Mouse (Mus musculus) embryonic facial prominence, embryonic 11.5 days (tissue): Measurements from ENCODE around the gene Gm3415. TPM values are rescaled to one million over a fixed set of nuclear protein-coding genes. Genes with fewer than 3 reads are reported as not detected.
A peak's percentile ranks its signal among the peaks of the same experiment; 100 is the strongest.
"Not testable (repeated sequence)": the region's sequence is repeated elsewhere in the genome, so short reads cannot be mapped to it uniquely, and the experiment has no call there.

Source experiments
- ATAC-seq: fragments of 200-750 bp; cut with Nextera tagmentation; replicated peaks from 2 replicates; pipeline ENCODE4 v1.8.0; 2017; ENCODE audit warnings: low read depth; ENCODE audit not compliant: insufficient number of reproducible peaks, low FRiP score, low TSS enrichment
- DNase-seq: peaks from one replicate; pipeline ENCODE4 v3.0.0-alpha.2; 2015; ENCODE audit warnings: low spot score
- H3K27ac ChIP-seq: fragments of 300-500 bp; sonication (generic); replicated peaks from 2 replicates; pipeline ENCODE4 v1.5.1; 2014; ENCODE audit warnings: mild to moderate bottlenecking, low read depth, low read length, control low read depth
- H3K27me3 ChIP-seq: fragments of 300-500 bp; sonication (generic); 2 replicates; pipeline ENCODE4 v1.6.1; 2014; ENCODE audit warnings: mild to moderate bottlenecking, low read length, moderate library complexity, mixed read lengths; ENCODE audit not compliant: control insufficient read depth, insufficient read depth
- H3K36me3 ChIP-seq: fragments of 300-500 bp; sonication (generic); replicated peaks from 2 replicates; pipeline ENCODE4 v1.6.1; 2014; ENCODE audit warnings: low read depth, mild to moderate bottlenecking, low read length, moderate library complexity, mixed read lengths; ENCODE audit not compliant: control insufficient read depth, insufficient read depth
- H3K4me1 ChIP-seq: fragments of 300-500 bp; sonication (generic); 2 replicates; pipeline ENCODE4 v1.6.1; 2014; ENCODE audit warnings: low read length, mixed read lengths; ENCODE audit not compliant: control insufficient read depth, insufficient read depth
- H3K4me2 ChIP-seq: fragments of 300-500 bp; sonication (generic); 2 replicates; pipeline ENCODE4 v1.6.1; 2014; ENCODE audit warnings: low read depth, mild to moderate bottlenecking, control low read depth, low read length, moderate library complexity
- H3K4me3 ChIP-seq: fragments of 300-500 bp; sonication (generic); 2 replicates; pipeline ENCODE4 v1.5.1; 2014; ENCODE audit warnings: low read depth, low read length, control low read depth
- H3K9ac ChIP-seq: fragments of 300-500 bp; sonication (generic); replicated peaks from 2 replicates; pipeline ENCODE4 v1.6.1; 2014; ENCODE audit warnings: mild to moderate bottlenecking, control low read depth, low read length
- H3K9me3 ChIP-seq: fragments of 300-500 bp; sonication (generic); replicated peaks from 2 replicates; pipeline ENCODE4 v1.6.1; 2016; ENCODE audit warnings: mild to moderate bottlenecking, low read length, inconsistent platforms, mixed read lengths; ENCODE audit not compliant: control insufficient read depth
- WGBS: fragments of 180-500 bp; shearing (Covaris S2); extraction: QIAGEN DNeasy Blood & Tissue Kit; methylation state at CpG from one replicate; pipeline ENCODE4 v1.1.7; 2014; 5-methylcytosine and 5-hydroxymethylcytosine counted together
- polyA plus RNA-seq: library from polyadenylated mRNA; unstranded; fragments of >200 nt; fragmentation: Nextera tagmentation; extraction: Ambion mirVana; gene quantifications from 2 replicates; pipeline ENCODE4 v1.2.1, GENCODE M21; 2014

Gm3415 gene
- polyA plus RNA-seq, 1 experiment from 2014 or later: not detected

DNA sequence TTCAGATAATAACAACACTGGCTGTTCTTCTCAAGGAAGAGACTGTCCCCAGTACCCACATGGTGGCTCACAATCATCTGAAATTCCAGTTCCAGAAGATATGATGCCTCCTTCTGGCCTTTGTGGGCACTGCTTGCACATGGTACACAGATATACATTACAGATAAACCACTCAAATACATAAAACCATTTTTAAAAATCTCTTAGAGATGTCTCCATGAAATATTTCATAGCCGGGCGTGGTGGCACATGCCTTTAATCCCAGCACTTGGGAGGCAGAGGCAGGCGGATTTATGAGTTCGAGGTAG lies 16.8 kb downstream of the Gm3415 start:
- not testable (repeated sequence) for H3K9me3 ChIP-seq, H3K27me3 ChIP-seq, H3K27ac ChIP-seq, H3K4me1 ChIP-seq, H3K36me3 ChIP-seq, ATAC-seq, DNase-seq, H3K4me2 ChIP-seq, H3K4me3 ChIP-seq, H3K9ac ChIP-seq
- WGBS: 93% methylated on average over 4 of the region's 4 CpGs

DNA sequence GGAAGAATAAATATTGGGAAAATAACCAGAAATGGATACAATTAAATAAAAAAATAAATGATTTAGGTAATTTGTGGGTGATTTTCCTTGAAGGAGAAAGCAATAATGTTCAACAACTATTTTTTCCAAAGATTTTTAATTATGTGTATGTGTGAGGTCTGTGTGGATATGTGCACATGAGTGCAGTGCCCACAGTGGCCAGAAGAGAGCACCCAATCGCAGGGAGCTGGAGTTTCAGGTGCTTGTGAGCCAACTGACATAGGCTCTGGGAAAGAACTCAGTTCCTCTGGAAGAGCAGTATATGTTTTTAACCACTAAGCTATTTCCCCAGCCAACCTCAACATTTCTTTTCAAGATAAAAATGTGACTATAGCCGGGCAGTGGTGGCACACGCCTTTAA lies 20.7 kb downstream of the Gm3415 start:
- no peaks in the 10 kb centered on the region for H3K9me3 ChIP-seq
- DNase-seq: no peak
- H3K4me2 ChIP-seq: no peak overlapping the region
- no peaks in the 10 kb centered on the region for H3K4me1 ChIP-seq
- H3K9ac ChIP-seq: no peak overlapping the region
- no peaks in the 10 kb centered on the region for H3K27me3 ChIP-seq
- no peak overlapping the region for H3K27ac ChIP-seq
- no peaks in the 10 kb centered on the region for H3K36me3 ChIP-seq
- H3K4me3 ChIP-seq: no peak overlapping the region
- no peak for ATAC-seq
- WGBS: 90% methylated on average over 3 of the region's 3 CpGs

DNA sequence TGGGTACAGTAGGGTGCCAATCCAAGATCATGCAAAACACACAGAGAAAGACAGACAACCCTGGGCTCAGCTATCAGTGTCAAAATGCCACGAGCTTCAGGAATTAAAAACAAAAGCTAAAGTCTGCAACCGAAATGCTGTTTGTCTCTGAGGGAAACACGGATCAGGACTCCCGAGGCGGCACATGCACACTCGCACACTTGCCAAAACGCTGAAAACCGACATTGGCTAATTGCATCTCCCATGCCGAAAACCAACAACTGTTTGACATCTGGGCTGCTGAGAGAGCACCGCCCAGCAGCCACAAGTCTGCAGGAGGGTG lies 28.2 kb downstream of the Gm3415 start:
- Histone ChIP-seq H3K36me3 (no peaks in the 10 kb centered on the region), H3K27me3 (peaks cover 28% of the 10 kb centered on the region), H3K9ac (no peak overlapping the region), H3K4me3 (peak overlapping the region; percentile 45), H3K9me3 (no peaks in the 10 kb centered on the region), H3K4me2 (peak overlapping the region; percentile 95), H3K4me1 (peaks cover 3% of the 10 kb centered on the region; the same call in 1 of the 2 replicates), H3K27ac (no peak overlapping the region)
- ATAC-seq (no peak), DNase-seq (no peak)
- 8% methylated on average over 10 of the region's 10 CpGs for WGBS

DNA sequence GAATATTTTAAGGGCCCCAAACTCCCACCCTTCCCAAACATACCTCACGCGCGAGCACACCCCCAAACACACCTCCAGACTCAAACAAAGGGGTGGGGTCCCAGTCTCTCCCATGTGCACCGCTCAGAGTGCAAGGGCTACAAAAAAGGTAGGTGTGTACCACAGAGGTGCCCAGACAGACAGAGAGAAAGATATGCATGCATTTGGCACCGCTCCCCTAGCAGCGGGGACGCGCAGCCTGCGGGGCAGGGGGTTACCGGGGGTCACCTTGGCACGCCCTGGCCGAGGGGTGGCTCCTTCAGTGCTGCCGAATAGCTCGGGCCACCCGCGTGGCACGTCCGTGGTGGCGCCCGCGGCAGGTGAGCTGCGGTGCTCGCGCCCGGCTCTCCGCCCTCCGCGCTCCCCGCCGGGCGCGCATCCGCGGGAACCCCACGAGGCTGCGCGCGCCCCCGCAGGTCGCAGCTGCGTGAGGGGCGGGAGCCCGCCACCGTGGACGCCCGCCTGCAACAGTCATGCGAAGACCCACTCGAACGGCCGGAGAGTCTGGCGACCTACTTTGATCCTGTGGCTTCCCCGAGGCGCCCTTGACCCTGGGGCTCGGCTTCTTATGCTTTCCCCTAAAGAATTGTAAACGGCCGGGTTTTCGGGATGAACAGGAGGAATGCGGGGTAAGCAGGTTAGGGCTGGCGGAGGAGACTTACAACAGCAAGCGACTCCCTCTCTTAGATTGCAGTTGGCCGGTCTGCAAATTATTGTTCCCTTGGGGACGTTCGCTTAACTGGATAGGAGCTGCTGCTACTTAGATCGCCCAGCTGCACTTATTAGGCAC lies 28.8 kb downstream of the Gm3415 start, which contains the start of gene Gpr12:
Gene Gpr12 (minus strand): TSS at position 762 of the 829 bp plus-strand sequence.
- H3K36me3 ChIP-seq: no peaks in the 10 kb centered on the region
- H3K4me1 ChIP-seq: peaks cover 3% of the 10 kb centered on the region; the same call in 1 of the 2 replicates
- H3K4me2 ChIP-seq: peak within 1 kb of the TSS; percentile 95
- H3K4me3 ChIP-seq: peak within 1 kb of the TSS; percentile 45
- DNase-seq: peak; percentile 49
- peak; percentile 66; the same call in 1 of the 2 replicates for ATAC-seq
- WGBS: under 1% methylated on average over 64 of the region's 64 CpGs
- peaks cover 28% of the 10 kb centered on the region for H3K27me3 ChIP-seq
- peak within 1 kb of the TSS; percentile 39 for H3K9ac ChIP-seq
- no peak within 1 kb of the TSS for H3K27ac ChIP-seq
- H3K9me3 ChIP-seq: no peaks in the 10 kb centered on the region

DNA sequence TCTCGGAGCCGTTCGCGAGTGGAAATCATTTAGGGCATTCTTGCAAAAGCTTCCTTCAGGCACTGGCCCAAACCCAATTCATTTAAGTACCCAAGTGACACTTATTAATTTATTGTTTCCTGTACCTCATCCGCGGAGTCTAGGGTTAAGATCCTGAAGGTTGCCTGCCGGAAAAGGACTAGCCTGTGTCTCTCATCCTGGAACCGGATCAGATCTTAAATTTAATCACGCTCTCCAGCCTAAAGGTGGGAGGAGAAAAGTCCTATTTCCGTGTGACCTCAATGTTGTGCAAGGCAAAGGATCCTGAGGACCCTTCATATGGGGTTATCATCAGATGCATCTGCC lies 29.3 kb downstream of the Gm3415 start:
- DNase-seq (no peak), ATAC-seq (no peak)
- Histone ChIP-seq H3K4me1 (peaks cover 3% of the 10 kb centered on the region; the same call in 1 of the 2 replicates), H3K27me3 (peaks cover 28% of the 10 kb centered on the region), H3K4me3 (peak overlapping the region; percentile 45), H3K9ac (no peak overlapping the region), H3K36me3 (no peaks in the 10 kb centered on the region), H3K4me2 (peak overlapping the region; percentile 95), H3K9me3 (no peaks in the 10 kb centered on the region), H3K27ac (no peak overlapping the region)
- 9% methylated on average over 10 of the region's 10 CpGs for WGBS

DNA sequence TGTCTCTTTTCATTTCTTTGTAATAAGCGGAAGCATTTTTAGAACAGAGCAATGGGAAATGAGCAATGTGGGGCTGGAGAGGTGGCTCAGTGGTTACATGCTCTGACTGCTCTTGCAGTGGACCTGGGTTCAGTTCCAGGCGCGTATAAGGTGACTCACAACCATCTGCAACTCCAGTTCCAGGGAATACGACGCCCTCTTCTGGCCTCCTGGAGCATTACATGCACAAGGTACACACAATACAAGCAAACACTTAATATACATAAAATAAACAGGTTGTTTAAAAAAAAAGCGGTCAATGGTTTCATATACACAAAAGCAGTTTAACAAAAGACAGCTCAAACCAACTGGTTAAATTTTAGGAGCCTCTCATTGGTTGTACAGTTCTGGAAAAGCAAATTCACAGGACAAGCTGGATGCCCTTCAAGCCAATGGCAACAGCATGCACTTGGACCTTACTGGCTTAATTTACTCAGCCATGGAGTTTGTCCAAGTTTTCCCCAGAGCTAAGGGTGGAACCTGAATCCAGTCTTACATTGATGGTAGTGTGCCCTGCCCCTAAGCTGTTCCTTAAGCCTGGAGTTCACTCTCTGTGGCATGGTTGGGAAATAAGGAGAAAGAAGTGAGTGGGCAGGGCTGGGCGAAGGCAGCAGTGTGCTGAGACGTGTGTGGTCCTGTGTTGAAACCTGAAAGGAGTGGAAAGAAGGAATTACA lies 30.6 kb downstream of the Gm3415 start:
- Histone ChIP-seq H3K4me3 (no peak overlapping the region), H3K27ac (no peak overlapping the region), H3K4me1 (peaks cover 3% of the 10 kb centered on the region; the same call in 1 of the 2 replicates), H3K36me3 (no peaks in the 10 kb centered on the region), H3K9me3 (no peaks in the 10 kb centered on the region), H3K4me2 (no peak overlapping the region), H3K9ac (no peak overlapping the region), H3K27me3 (peaks cover 28% of the 10 kb centered on the region)
- no peak for DNase-seq
- ATAC-seq: no peak
- 69% methylated on average over 8 of the region's 8 CpGs for WGBS

DNA sequence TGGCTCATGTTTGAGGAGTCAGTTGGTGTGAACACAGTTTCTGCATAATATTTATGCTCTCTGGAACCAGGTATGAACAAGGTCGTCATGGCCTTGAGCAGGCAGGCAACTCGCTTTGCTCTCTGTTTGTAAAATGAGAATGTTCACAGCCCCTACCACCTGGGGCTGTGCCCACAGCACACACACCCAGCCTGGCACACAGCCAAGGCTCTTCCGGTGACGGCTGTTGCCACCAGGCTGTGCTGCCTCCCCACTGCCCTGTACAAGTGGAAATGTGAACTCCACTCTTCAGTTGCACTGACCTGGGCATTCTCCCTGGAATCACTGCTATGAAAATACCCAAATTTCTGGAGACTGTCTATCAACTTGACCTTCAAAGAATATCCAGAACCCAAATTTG lies 35.1 kb downstream of the Gm3415 start:
- no peak overlapping the region for H3K4me3 ChIP-seq
- DNase-seq (no peak), ATAC-seq (no peak)
- no peak overlapping the region for H3K4me2 ChIP-seq
- no peak overlapping the region for H3K9ac ChIP-seq
- peaks cover 4% of the 10 kb centered on the region for H3K27me3 ChIP-seq
- H3K27ac ChIP-seq: no peak overlapping the region
- H3K9me3 ChIP-seq: no peaks in the 10 kb centered on the region
- no peaks in the 10 kb centered on the region for H3K36me3 ChIP-seq
- WGBS: 82% methylated on average over 4 of the region's 4 CpGs
- no peaks in the 10 kb centered on the region for H3K4me1 ChIP-seq

DNA sequence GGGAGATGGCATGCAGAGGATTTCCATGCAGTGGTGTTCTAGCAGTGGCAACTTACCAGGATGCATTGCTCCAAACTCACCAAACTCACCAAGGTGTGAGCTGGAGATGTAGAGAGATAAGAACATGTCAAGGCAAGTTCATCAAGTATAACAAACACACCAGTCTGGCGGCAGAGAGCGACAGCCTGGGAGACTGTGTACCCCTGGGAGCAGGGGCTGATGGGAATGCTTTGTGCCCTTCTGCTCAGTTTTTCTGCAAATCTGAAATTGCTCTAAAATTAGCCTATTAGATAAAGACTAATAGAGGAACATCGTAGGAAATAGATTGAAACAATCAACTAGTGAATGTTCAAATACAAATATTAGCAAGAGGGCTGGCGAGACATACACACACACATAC lies 35.7 kb downstream of the Gm3415 start:
- ATAC-seq: no peak
- Histone ChIP-seq H3K4me3 (no peak overlapping the region), H3K27me3 (no peaks in the 10 kb centered on the region), H3K9ac (no peak overlapping the region), H3K4me1 (no peaks in the 10 kb centered on the region), H3K36me3 (no peaks in the 10 kb centered on the region), H3K4me2 (no peak overlapping the region), H3K27ac (no peak overlapping the region), H3K9me3 (no peaks in the 10 kb centered on the region)
- WGBS: 82% methylated on average over 4 of the region's 4 CpGs
- no peak for DNase-seq
